Mouse (Mus musculus): ENCODE data around the gene Chmp6.

- no peak for TF ChIP-seq CTCF (conservative IDR thresholded peaks at IDR 0.05; ENCODE audit: low read length)
- TF ChIP-seq POU5F1 (IDR thresholded peaks at IDR 0.05; ENCODE audit: borderline replicate concordance, low read length) = no peak
- no peak for TF ChIP-seq NANOG (IDR thresholded peaks at IDR 0.05; ENCODE audit: borderline replicate concordance, low read length)
Measured at GRCm38 (mm10) chr11:119951326-119951725, 38.1 kb downstream of the Chmp6 start.

Measured in E14TG2a.4 (cell line).